Mouse (Mus musculus) CH12.LX (cell line): ENCODE measurements around the gene Alk.

Experiments used
- CHD1 ChIP-seq: IDR thresholded peaks from 2 replicates; pipeline ENCODE4 v1.6.1; 2012; ENCODE audit warnings: low read depth, low read length, improper control_type of control experiment, inconsistent platforms
- CTCF ChIP-seq, 2 experiments: IDR thresholded peaks in 1 of 2; conservative IDR thresholded peaks in 1 of 2; 2 replicates each; pipeline ENCODE4 v1.5.1; 2011 to 2012; ENCODE audit warnings: low read depth in 2 of 2, low read length in 2 of 2, improper control_type of control experiment in 1 of 2, inconsistent platforms in 1 of 2, mild to moderate bottlenecking in 1 of 2, moderate library complexity in 1 of 2
- ELF1 ChIP-seq: IDR thresholded peaks from 2 replicates; pipeline ENCODE4 v1.6.1; 2014; ENCODE audit warnings: low read depth, mild to moderate bottlenecking, inconsistent platforms, low read length, improper control_type of control experiment
- EP300 ChIP-seq: IDR thresholded peaks from 2 replicates; pipeline ENCODE4 v1.6.1; 2011; ENCODE audit warnings: low read length, improper control_type of control experiment
- MAX ChIP-seq: IDR thresholded peaks from 2 replicates; pipeline ENCODE4 v1.6.1; 2011; ENCODE audit warnings: low read length, improper control_type of control experiment
- MEF2A ChIP-seq: IDR thresholded peaks from 2 replicates; pipeline ENCODE4 v1.6.1; 2014; ENCODE audit warnings: low read depth, mild to moderate bottlenecking, inconsistent platforms, low read length, improper control_type of control experiment, borderline replicate concordance
- POLR2A ChIP-seq: IDR thresholded peaks from 2 replicates; pipeline ENCODE4 v1.6.1; 2011; ENCODE audit warnings: low read depth, mild to moderate bottlenecking, improper control_type of control experiment, low read length
- RCOR1 ChIP-seq: conservative IDR thresholded peaks from 2 replicates; pipeline ENCODE4 v1.6.1; 2012; ENCODE audit warnings: low read depth, mild to moderate bottlenecking, inconsistent platforms, low read length, improper control_type of control experiment
- SMC3 ChIP-seq: IDR thresholded peaks from 2 replicates; pipeline ENCODE4 v1.6.1; 2011; ENCODE audit warnings: low read depth, low read length, improper control_type of control experiment
- TCF12 ChIP-seq: IDR thresholded peaks from 2 replicates; pipeline ENCODE4 v1.6.1; 2014; ENCODE audit warnings: low read depth, mild to moderate bottlenecking, inconsistent platforms, low read length, improper control_type of control experiment
- ZMIZ1 ChIP-seq: IDR thresholded peaks from 2 replicates; pipeline ENCODE4 v1.6.1; 2012; ENCODE audit warnings: low read depth, mild to moderate bottlenecking, inconsistent platforms, low read length, improper control_type of control experiment

GRCm38 (mm10) chr17:71988736-71989569, 615.5 kb downstream of the Alk start:
- TF ChIP-seq RCOR1 = no peak
- TF ChIP-seq POLR2A = no peak
- TF ChIP-seq SMC3 = no peak
- TF ChIP-seq CTCF (conservative IDR thresholded peaks at IDR 0.05 in 1 of 2, IDR thresholded peaks at IDR 0.05 in 1 of 2; ENCODE audit: low read depth in 2 of 2, low read length in 2 of 2) = no peak
- TF ChIP-seq MAX = no peak
- TF ChIP-seq ELF1 = no peak
- TF ChIP-seq TCF12 = no peak
- no peak for TF ChIP-seq MEF2A
- TF ChIP-seq CHD1 = no peak
- no peak for TF ChIP-seq ZMIZ1
- TF ChIP-seq EP300 = no peak
